Mouse (Mus musculus): ENCODE results near the gene Ddx42.
"Not testable (repeated sequence)": the region's sequence is repeated elsewhere in the genome, so short reads cannot be mapped to it uniquely, and the experiment has no call there.

Gene Ddx42

DNA sequence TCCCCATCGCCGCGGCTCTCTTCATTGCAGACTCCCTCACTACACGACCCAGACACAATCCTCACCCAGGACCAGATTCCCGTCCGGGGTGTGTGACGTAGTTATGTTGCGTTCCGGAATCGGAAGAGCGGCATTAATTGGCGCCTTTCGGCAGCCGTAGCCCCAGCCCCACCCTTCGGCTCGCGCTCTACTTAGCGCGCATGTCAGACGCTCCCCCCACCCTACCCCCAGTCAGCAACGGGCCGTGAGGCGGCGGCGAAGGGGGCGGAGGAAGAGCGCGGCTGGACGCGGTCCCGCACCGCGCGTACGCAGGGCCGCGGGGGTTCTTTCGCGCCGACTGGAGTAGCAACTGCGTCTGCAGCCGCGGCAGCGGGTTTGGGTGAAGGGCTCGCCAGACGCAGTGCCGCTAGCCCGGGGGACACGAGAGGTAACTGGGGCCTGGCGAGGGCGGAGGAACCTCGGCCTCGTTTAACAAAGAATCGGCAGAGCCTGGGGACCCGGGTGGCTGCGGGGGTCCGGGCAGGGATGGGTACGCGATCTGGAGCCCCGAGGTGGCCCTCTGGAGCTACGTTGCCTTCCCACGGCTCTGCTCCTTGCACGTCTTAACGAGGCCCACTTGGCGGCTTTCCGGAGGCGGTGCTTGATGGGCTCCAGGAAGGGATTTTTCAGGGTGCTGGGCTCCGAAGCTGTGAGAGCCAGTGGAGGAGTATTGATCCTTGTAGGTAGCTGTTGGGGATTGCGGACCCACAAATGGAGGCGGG, at the start of gene Ddx42:
Gene Ddx42 (plus strand): TSS at position 197 of the 761 bp plus-strand sequence.
- DNase-seq = peak; percentile 83

DNA sequence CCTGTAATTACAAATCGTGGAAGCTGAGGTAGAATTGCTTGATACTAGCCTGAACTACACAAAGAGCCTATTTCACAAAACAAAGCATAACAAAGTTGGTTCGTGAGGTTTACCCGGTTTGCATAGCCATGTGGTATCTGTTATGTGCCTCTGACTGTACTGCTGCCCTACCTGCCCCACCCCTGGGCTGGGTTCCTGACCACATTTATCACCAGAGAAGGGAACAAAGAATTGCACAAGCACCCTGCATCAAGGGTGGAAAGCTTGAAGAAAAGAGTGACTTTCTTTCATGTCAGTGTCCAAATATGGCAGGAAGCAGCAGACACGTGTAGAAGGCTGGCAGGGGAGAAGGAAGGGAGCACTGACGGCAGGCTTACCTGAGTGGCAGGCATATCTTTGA, 49.3 kb upstream of the Ddx42 start:
- DNase-seq = peak in 1 of 2 experiments; percentile 25

DNA sequence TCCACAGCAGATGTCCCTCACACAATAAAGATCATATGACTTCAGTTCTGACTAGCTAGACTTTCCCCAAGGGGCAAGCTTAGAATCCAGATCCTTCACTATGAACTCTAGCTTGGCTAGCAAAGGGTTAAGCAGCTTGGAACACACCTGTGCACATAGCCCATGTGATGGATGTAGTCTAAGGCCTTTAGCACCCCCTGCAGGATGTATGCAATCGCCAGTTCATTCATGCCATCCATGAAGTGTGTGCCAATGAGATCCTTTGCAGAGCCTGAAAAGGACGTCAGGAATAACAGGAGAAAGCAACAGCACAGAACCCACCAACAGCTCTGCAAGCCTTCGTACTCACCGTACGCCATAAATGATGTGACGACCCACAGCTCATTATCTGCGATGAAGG, 45.9 kb upstream of the Ddx42 start:
- peak in 1 of 2 experiments; percentile 37 for DNase-seq

DNA sequence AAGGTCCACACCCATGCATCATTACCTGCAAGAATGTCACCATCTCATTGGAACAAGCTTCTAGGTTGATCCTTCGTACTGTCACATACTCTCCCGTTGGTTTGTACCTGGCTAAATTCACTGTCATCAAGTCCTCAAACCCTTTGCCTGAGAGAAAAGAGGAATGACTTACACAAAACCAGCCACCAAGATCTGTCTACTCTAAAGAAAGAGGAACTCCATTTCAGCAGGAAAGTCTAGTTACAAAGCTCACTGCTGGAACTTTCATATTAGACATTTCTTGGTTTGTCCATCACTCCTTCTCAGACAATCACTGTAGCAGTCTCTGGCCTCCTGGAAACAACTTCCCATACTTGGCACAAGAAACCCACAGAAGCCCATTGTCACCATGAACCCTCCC, 43.5 kb upstream of the Ddx42 start:
- DNase-seq = no peak

DNA sequence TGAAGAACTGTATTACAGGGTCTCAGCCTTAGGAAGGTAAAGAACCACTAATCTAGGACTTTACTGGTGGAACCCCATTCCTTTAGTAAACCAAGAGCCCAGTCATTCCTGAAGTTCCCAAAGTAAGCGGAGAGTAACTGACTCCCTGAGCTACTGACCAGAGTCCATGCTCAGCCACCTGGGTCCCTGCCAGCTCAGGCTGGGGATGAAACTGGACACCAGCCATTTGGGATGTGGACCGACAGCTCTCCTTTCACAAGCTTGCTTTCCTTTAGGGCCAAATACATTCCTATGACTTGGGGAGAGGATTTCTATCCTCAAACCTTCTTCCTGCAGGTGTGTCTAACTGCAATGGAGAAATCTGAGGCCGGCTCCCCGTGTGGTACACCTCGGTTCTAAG, 42.4 kb upstream of the Ddx42 start:
- DNase-seq = no peak

DNA sequence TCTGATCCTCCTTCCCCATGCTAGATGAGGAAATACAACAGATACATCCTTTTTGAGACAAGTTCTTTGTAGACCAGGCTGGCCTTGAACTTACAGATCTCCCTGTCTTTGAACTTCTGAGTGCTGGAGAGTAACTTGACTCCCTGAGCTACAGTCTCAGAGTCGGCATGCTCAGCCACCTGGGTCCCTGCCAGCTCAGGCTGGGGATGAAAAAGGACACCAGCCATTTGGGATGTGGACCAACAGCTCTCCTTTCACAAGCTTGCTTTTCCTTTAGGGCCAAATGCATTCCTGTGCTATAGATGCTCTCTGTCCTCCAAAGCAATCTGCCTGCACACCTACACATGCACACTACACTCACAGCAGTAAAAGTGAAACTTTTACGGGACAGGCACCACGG, 41.6 kb upstream of the Ddx42 start:
- DNase-seq = no peak

DNA sequence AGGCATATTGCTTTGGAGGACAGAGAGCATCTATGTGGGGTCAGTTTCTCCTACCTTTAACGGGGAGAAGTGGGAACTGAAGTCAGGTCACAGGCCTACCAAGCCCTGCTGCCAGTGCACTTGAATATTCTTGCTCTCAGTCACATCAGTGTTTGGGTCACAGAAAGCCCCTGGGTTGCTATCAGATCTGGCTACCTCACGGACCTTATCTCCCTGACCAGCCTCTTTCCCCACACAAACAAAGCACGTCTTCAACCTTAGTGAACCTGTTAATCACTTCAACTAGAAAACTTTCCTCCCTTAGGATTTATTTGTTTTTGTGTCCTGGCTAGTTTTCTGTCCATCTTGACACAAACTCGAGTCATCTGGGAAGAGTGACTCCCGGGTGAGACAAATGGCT, 40.4 kb upstream of the Ddx42 start:
- no peak for DNase-seq

DNA sequence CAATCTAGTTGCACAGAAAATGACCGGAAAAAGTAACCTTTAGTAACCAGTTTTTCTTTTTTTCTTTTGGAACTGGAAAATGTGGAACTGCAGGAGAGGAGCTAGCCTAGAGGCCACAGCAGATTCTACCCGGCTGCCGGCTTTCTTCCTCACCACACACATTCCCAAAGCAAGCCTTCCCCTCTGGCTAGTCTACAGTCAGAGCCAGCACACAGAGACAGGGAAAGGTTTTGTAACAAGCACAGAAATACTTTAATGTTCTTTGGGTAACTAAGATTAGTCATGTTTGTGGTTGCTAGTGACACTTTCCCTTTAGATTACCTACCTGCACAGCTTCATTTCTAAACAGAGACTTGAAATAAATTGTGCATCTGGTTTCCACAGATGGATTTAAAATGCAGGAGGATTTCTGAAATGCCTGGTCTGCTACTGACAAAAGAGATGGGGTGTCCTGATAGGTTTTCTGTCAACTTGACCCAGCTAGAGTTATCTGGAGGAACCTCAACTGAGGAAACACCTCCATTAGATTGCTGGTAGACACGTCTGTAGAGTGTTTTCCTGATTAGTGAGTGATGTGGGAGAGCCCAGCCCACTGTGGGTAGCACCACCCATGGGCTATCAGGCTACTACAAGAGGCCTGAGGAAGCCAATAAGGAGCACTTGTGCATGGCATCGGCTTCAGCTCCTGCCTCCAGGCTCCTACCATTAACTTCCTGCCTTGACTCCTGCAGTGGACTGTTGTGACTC, 38.5 kb upstream of the Ddx42 start:
- no peak for DNase-seq

DNA sequence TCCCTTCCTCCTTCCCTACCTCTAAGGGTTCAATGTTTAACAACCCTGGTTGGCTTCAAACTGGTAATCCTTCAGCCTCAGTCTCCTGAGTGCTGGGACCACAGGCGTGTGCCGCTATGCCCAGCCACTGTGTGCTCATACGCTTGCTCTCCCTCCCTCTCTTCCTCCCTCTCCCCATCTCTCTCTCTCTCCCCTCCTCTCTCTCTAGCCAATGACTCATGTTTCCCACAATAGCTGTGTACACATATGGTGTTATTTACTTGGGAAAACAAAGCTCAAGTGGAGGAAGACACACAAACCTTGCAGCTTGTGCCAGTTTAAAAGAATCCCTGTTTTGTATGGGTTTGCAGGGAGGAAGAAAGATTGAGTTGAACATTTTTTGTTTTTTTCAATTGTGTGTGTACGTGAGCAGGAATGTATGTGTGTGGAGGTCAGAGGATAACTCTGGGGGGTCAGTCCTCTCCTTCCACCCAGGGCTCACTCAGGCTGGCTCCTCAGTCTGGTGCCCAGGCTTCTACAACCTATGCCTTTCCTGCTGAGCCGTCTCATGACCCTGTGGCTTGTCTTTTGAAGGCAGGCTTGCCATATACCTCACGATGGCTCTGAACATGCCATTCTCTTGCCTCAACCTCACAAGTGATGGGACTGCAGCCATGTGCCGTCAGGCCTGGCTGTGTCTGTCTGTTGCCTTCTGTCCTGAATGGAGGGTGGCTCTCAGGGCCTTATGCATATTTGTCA, 36.8 kb upstream of the Ddx42 start:
- no peak for DNase-seq

DNA sequence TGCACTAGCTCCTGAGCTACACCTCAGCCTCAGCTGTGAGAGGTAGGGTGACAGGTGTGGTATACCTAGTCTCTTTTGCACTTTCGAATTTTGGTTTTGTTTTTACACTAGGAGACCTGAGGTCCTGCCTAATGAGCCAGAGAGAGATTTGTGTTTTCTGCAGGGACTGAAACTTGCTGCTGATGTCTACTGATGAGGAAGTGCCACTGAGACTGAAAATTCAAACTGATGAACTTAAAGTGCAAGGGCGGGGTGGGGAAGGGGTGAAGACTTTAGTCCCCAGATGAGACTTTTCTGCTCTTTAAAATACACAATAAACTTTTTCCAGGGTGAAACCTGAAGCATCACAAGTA, 36.3 kb upstream of the Ddx42 start:
- DNase-seq = no peak

DNA sequence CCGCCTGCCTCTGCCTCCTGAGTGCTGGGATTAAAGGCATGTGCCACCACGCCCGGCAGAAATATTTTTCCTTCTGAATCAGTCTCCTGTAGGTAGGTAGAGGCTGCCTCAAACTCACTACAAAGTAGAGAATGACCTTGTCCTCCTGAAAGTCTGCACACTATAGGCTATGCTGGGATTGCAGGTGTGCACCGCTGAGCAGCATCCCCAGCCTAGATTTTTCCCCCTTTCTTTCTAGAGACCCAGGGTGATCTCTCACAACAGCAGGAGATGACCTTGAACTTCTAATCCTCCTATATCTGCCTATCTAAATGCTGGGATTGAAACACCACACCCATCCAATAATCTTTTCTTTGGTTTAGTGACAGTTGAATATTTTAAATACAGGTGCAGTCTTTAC, 29.4 kb upstream of the Ddx42 start:
- DNase-seq = no peak

DNA sequence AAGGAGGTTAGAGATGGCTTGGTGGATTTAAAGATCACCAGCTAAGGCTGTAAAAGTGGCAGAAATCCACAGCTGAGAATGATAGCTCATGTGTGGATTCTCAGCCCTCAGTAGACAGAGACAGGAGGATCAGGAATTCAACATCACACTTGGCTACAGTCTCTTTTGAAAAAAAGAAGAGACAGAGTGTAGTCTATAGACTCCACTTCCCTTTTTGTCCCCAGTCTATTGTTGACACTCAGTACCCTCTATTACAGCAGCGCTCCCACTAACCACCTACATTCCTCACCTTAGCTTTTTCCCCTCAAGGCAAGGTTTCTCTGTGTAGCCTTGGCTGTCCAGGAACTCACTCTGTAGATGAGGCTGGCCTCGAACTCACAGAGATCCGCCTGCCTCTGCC, 25.0 kb upstream of the Ddx42 start:
- DNase-seq = no peak

DNA sequence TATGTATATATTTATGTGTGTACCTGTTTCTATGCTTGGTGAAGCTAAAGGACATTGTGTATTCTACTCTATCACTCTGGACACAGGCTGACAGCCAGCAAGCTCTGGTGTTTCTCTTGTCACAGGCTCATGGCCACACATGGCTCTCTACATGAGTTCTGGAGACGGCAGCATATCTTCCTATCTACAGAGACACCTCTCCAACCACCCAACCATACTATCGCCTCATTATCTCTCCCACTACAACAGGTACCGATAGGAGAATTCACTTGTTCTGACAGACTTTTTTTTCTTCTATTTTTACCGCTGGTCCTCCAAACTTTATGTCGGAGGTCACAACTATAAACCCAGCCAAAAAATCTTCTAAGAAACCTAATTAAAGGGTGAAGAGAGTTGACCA, 24.5 kb upstream of the Ddx42 start:
- DNase-seq = no peak

DNA sequence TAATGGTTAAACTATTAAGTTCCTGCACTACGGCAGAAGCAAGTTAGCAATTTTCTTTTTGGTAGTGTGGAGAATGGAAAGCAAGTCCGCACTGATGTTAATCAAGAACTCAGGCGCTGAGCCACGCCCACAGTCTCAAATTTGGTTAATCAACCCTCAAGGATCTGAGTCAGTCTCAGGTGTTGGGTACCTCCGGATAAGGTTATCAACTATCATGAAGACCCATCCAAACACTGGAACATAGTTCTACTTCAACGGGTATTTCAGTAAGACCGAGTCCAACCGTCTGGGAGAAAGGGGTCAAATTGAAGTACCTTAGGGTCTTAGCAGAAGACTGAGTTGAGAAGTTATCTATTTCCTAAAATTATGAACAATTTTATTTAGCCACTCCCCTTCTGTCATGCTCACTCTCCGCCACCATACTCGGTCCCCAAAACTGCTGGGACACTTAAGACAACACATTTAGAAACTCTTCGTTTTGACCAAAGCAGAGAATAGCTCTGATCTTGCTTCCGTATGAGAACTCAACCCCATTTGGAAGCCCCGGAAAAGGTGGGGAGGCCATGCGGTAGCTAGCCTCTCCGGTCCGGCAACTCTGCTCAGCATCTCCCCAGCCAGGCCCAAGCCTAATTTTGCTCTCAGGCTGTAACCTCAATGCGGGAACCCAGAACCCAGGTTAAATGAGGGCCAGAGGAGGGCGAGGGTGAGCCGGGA, 23.9 kb upstream of the Ddx42 start:
- DNase-seq = no peak

DNA sequence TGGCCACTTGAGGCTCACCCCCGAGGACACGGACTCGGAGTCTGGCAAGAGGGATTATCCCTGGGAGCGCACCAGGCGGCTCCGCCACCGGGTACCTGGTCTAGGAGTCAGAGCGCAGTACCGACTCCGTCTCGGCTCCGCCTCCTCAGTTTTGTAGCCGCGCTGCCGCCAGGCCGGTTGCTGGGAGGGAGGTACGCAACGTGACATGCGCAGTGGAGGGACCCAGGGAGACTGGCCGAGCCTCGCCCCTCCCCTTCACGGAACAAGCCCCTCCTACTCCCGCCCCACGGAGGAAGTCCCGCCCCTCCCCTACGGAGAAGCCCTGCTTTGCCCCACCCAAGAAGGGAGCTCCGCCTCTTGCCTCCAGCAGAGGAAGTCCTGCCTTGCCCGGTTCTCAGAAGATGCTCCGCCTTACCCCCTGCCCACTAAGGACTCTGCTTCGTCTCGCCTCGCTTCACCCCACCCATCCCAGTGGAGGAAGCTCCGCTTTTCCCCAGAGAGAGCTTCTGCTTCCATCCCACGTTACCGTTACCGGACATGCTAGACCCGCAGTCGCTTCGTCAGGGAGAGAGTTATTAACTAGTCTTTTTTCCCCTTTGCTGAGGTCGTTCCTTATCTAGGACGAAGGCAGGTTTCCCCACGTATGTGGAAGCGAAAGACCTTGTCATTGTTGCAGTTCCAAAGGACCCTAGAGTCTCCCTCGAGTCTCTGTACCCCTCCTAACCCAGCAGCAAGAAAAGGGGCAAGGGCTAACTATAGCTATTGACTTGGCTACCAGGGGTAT, 23.2 kb upstream of the Ddx42 start:
- DNase-seq = peak; percentile 94 to 97

DNA sequence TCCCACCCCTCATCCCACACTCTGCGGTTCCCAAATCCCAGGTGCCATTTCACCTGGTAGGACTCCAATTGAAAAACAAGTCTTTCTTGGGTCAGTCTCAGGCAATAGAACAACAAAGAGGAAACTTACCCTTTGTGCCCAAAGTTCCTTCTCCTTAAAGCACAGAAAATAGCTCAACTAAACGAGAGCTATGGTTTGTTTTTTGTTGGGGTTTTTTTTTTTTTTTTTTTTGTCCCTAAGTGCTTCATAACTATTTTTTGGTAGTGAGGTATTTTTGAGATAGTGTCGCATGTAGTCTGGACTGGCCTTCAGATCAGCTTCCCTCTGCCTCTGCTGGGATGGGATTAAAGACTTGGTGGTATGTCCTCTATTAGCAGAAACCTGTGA, 22.6 kb upstream of the Ddx42 start:
- DNase-seq = no peak

DNA sequence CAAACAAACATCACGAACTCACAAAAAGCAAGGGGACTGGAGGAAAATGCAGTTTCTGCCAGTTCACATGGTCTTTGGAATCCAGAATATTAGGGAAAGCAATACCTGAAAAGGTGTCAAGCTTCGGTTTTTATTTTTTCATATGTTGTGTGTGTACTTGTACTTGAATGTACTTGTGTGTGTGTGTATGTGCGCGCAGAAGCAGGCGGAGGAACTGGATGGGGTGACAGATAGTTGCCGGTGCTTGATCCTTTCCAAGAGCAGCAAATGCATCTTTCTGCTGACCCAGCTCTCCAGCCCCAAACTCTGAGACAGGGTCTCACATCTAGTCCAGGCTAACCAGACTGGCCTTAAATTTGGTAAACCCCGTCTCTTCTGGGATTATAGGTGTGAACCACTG, 21.8 kb upstream of the Ddx42 start:
- no peak for DNase-seq

DNA sequence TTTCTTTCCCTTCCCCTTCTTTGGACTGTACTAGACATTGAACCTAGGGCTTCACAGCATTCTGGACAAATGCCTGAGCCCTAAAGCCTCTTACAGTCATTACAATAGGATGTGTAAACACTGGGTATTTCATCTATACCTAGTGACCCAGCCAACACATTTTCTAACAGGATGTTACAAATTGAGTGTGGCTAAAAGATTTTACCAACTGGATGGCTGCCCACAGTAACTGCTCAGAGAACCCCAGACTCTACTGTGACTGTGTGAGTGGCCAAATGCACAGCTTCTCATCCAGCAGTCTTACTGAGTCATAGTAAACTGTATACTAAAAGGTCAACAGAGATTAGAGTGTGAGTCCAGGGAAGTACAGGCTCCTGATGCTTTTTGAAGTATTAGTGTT, 21.4 kb upstream of the Ddx42 start:
- DNase-seq = no peak

DNA sequence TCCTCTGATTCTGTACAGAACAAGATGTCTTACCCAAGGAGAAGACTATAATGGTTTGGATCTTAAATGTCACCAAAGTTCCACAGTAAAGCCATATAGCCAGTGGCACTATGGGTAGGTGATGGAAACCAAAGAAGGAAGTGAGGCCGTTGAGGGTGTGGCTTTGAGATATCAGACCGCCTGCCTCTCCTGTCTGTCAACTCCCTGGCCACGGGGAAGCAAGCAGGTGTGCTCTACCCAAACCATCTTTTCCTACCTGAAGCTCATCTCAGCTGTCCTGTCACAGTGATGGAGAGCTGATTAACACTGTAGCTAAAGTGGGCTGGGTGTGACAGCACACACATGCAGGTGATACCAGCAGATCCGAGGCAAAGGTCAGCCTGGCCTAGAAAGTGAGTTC, 18.4 kb upstream of the Ddx42 start:
- DNase-seq = no peak

DNA sequence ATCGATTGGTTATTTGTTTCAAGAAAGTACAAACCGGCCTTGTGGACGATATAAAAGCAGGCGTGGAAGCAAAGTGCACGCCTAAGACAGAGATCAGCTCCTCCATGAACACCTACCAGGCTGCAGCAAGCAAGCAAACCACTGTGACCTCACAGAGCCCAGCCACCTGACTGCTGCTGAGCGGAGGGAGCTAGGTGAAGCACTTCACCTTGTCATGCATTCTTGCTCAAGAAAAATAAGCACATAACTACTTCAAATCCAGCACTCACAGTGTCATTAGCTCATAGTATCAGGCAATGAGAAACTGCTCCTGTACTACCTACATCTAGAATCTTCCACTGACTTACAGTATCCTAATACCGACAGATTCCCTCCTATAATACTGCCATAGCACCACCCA, 16.7 kb upstream of the Ddx42 start:
- not testable (repeated sequence) for DNase-seq

DNA sequence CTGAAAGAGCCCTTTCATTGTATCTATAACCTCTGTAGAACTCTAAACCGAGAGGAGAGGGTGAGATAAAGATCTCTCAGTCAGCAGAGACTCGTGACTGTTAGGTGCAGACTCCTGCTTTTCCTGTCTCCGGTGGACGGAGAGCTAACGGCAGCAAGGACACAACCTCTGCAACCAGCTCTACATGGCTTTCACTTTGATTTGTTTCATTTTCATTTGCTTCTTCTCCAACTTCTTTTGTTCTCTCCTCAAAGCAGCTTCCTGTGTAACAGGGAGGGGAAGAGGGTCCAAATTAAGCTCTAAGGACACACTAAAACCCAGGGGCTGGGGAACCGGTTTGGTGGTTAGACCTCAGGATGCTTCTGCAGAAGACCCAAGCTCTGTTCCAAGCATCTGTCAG, 16.0 kb upstream of the Ddx42 start:
- no peak for DNase-seq

DNA sequence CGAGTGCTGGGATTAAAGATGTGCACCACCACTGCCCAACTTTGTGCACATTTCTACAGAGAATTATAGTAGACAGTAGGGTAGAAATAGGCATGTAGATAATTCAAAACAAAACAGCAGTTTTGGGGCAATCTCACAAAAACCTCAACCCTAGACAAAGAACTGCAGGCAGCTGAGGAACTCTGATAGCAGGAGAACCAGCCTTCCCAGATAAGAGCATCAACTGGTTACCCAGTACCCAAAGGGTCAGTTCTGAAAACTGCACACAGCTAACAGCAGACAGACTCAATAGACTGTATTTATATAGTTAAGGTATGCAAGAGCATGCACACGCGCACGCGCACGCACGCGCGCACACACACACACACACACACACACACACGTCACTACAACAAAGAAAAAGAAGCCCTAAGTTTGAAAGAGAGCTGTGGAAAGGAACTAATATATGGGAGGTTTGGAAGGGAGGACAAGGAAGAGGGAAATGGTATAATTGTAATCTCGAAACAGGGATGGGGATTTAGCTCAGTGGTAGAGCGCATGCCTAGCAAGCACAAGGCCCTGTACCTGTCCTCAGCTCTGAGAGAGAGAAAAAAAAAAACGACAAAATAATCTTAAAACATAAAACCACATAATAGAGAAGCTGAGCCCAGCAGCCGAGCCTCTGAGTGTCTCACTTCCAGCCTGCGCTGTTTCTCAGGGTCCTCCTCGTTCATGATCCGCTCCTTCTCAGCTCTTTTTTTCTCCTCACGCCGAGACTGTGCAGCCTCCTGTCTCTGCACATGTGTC, 15.2 kb upstream of the Ddx42 start:
- DNase-seq = no peak

Measured in spleen, adult 18-20 months (tissue).